Mouse (Mus musculus): ENCODE measurements around the gene Apol9b. TPM values are rescaled to one million over a fixed set of nuclear protein-coding genes. Genes with fewer than 3 reads are reported as not detected.
A peak's percentile ranks its signal among the peaks of the same experiment; 100 is the strongest.

Gene Apol9b
- polyA plus RNA-seq, 1 experiment from 2014 or later: not detected

GRCm38 (mm10) chr15:77775186-77775963 lies 46.5 kb downstream of the Apol9b start:
- H3K27ac ChIP-seq (replicated peaks; ENCODE audit: low read depth, low read length): no peak overlapping the region
- no peaks in the 10 kb centered on the region for H3K27me3 ChIP-seq (replicated peaks; ENCODE audit: control insufficient read depth, insufficient read depth, low read length)
- WGBS: 71% methylated on average over 20 of the region's 20 CpGs
- H3K36me3 ChIP-seq (ENCODE audit: control insufficient read depth, insufficient read depth, low read length): peaks cover 91% of the 10 kb centered on the region
- H3K9ac ChIP-seq (ENCODE audit: low read depth, low read length): no peak overlapping the region
- DNase-seq (ENCODE audit: low spot score) (peak; percentile 31), ATAC-seq (ENCODE audit: low read depth) (peak; percentile 41; the same call in 1 of the 2 replicates)
- no peak overlapping the region for H3K4me3 ChIP-seq (ENCODE audit: low read depth, low read length)
- H3K9me3 ChIP-seq (ENCODE audit: control insufficient read depth, low read length): no peaks in the 10 kb centered on the region
- no peak overlapping the region for H3K4me2 ChIP-seq (ENCODE audit: low read depth, low read length)
- no peaks in the 10 kb centered on the region for H3K4me1 ChIP-seq (ENCODE audit: control insufficient read depth, insufficient read depth, low read length)

- WGBS: 81% methylated on average over 11 of the region's 11 CpGs
- DNase-seq (ENCODE audit: low spot score): no peak
- no peak overlapping the region for H3K27ac ChIP-seq (replicated peaks; ENCODE audit: low read depth, low read length)
Observed at GRCm38 (mm10) chr15:77782449-77783014, 53.7 kb downstream of the Apol9b start.

GRCm38 (mm10) chr15:77784039-77784824 lies 55.4 kb downstream of the Apol9b start:
- H3K9ac ChIP-seq (ENCODE audit: low read depth, low read length): no peak overlapping the region
- H3K4me2 ChIP-seq (ENCODE audit: low read depth, low read length): no peak overlapping the region
- H3K4me1 ChIP-seq (ENCODE audit: control insufficient read depth, insufficient read depth, low read length): no peaks in the 10 kb centered on the region
- peaks cover 99% of the 10 kb centered on the region for H3K36me3 ChIP-seq (ENCODE audit: control insufficient read depth, insufficient read depth, low read length)
- no peak overlapping the region for H3K4me3 ChIP-seq (ENCODE audit: low read depth, low read length)
- 72% methylated on average over 22 of the region's 22 CpGs for WGBS
- no peak overlapping the region for H3K27ac ChIP-seq (replicated peaks; ENCODE audit: low read depth, low read length)
- DNase-seq (ENCODE audit: low spot score): no peak
- H3K27me3 ChIP-seq (replicated peaks; ENCODE audit: control insufficient read depth, insufficient read depth, low read length): no peaks in the 10 kb centered on the region
- no peak for ATAC-seq (ENCODE audit: low read depth)
- no peaks in the 10 kb centered on the region for H3K9me3 ChIP-seq (ENCODE audit: control insufficient read depth, low read length)

More at GRCm38 (mm10) chr15:77782449-77783014, 53.7 kb downstream of the Apol9b start:
- no peak overlapping the region for H3K9ac ChIP-seq (ENCODE audit: low read depth, low read length)
- H3K9me3 ChIP-seq (ENCODE audit: control insufficient read depth, low read length): no peaks in the 10 kb centered on the region
- no peak overlapping the region for H3K4me3 ChIP-seq (ENCODE audit: low read depth, low read length)
- H3K27me3 ChIP-seq (replicated peaks; ENCODE audit: control insufficient read depth, insufficient read depth, low read length): no peaks in the 10 kb centered on the region
- no peaks in the 10 kb centered on the region for H3K4me1 ChIP-seq (ENCODE audit: control insufficient read depth, insufficient read depth, low read length)
- H3K36me3 ChIP-seq (ENCODE audit: control insufficient read depth, insufficient read depth, low read length): peaks cover 95% of the 10 kb centered on the region
- no peak for ATAC-seq (ENCODE audit: low read depth)
- H3K4me2 ChIP-seq (ENCODE audit: low read depth, low read length): no peak overlapping the region

GRCm38 (mm10) chr15:77785807-77786206 lies 57.0 kb downstream of the Apol9b start:
- Histone ChIP-seq H3K9me3 (ENCODE audit: control insufficient read depth, low read length) (no peaks in the 10 kb centered on the region), H3K4me3 (ENCODE audit: low read depth, low read length) (no peak overlapping the region), H3K27me3 (replicated peaks; ENCODE audit: control insufficient read depth, insufficient read depth, low read length) (no peaks in the 10 kb centered on the region), H3K4me1 (ENCODE audit: control insufficient read depth, insufficient read depth, low read length) (no peaks in the 10 kb centered on the region), H3K9ac (ENCODE audit: low read depth, low read length) (no peak overlapping the region), H3K4me2 (ENCODE audit: low read depth, low read length) (no peak overlapping the region), H3K36me3 (ENCODE audit: control insufficient read depth, insufficient read depth, low read length) (peaks cover 99% of the 10 kb centered on the region), H3K27ac (replicated peaks; ENCODE audit: low read depth, low read length) (no peak overlapping the region)
- DNase-seq (ENCODE audit: low spot score) (no peak), ATAC-seq (ENCODE audit: low read depth) (no peak)
- 90% methylated on average over 1 of the region's 1 CpGs for WGBS

Other genes starting within 250 kb of the Apol9b start
- gene Apol11a, start 220.8 kb upstream of the Apol9b start, polyA plus RNA-seq (2014; fragmentation: Nextera tagmentation; extraction: Ambion mirVana): not detected in 2 replicates
- gene Apol7c, start 195.7 kb upstream of the Apol9b start, polyA plus RNA-seq (2014; fragmentation: Nextera tagmentation; extraction: Ambion mirVana): not detected in 2 replicates
- not detected in 2 replicates for gene 1700025B11Rik, start 167.1 kb upstream of the Apol9b start, polyA plus RNA-seq (2014; fragmentation: Nextera tagmentation; extraction: Ambion mirVana)
- gene Apol10b, start 132.9 kb upstream of the Apol9b start, polyA plus RNA-seq (2014; fragmentation: Nextera tagmentation; extraction: Ambion mirVana): 0.08 and 0.14 TPM in 2 replicates
- not detected in 2 replicates for gene Gm36245, start 129.8 kb upstream of the Apol9b start, polyA plus RNA-seq (2014; fragmentation: Nextera tagmentation; extraction: Ambion mirVana)
- gene Apol11b, start 85.8 kb upstream of the Apol9b start, polyA plus RNA-seq (2014; fragmentation: Nextera tagmentation; extraction: Ambion mirVana): 0.10 TPM in 1 of 2 replicates, not detected in the other
- gene Apol7e, start 30.2 kb upstream of the Apol9b start, polyA plus RNA-seq (2014; fragmentation: Nextera tagmentation; extraction: Ambion mirVana): 0.09 TPM in 1 of 2 replicates, not detected in the other
- not detected in 2 replicates for gene Apol8, start 28.0 kb downstream of the Apol9b start, polyA plus RNA-seq (2014; fragmentation: Nextera tagmentation; extraction: Ambion mirVana)
- gene Myh9, start 113.1 kb downstream of the Apol9b start, polyA plus RNA-seq (2014; fragmentation: Nextera tagmentation; extraction: Ambion mirVana): 48.8 and 53.7 TPM in 2 replicates
- gene Txn2, start 200.0 kb downstream of the Apol9b start, polyA plus RNA-seq (2014; fragmentation: Nextera tagmentation; extraction: Ambion mirVana): 234 and 271 TPM in 2 replicates
- gene Foxred2, start 227.7 kb downstream of the Apol9b start, polyA plus RNA-seq (2014; fragmentation: Nextera tagmentation; extraction: Ambion mirVana): 4.5 and 5.3 TPM in 2 replicates
- gene Eif3d, start 241.8 kb downstream of the Apol9b start, polyA plus RNA-seq (2014; fragmentation: Nextera tagmentation; extraction: Ambion mirVana): 155 and 194 TPM in 2 replicates